Mouse (Mus musculus): ENCODE measurements around the gene Gopc.
"Not testable (repeated sequence)": the region's sequence is repeated elsewhere in the genome, so short reads cannot be mapped to it uniquely, and the experiment has no call there.

Gene Gopc

DNA sequence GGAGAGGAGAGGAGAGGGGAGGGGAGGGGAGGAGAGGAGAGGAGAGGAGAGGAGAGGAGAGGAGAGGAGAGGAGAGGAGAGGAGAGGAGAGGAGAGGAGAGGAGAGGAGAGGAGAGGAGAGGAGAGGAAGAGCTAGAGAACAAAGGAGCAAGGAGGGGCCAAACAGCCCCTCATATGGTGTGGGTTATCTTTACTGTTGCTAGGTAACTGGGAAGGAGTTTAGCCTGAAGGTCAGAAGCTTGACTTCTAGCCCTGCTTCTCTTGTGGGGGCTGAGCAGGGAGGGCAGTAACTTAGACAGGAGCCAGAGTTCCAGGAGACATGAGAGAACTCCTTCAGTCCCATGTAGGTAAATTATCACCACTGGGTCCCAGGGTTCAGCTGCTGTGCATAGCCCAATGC, 83.4 kb downstream of the Gopc start:
- not testable (repeated sequence) for DNase-seq (ENCODE audit: low spot score in 2 of 2)

DNA sequence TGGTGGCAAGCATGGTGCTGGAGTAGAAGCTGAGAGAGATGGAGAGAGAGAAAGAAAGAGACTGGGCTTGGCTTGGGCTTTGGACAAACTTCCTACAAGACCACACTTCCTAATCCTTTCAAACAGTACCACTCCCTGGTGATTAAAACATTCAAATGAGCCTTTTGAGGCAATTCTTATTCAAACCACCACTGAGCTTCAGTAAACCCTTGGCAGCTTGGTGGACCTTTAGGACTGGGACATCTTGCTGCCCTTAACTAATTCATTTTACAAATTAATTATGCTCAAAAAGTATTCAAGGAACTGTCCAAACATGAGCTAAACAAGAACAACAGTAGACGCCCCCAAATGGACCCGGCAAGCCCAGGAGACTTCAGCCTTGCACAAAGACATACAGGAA, 86.0 kb downstream of the Gopc start:
- DNase-seq (ENCODE audit: low spot score in 2 of 2), result no peak

DNA sequence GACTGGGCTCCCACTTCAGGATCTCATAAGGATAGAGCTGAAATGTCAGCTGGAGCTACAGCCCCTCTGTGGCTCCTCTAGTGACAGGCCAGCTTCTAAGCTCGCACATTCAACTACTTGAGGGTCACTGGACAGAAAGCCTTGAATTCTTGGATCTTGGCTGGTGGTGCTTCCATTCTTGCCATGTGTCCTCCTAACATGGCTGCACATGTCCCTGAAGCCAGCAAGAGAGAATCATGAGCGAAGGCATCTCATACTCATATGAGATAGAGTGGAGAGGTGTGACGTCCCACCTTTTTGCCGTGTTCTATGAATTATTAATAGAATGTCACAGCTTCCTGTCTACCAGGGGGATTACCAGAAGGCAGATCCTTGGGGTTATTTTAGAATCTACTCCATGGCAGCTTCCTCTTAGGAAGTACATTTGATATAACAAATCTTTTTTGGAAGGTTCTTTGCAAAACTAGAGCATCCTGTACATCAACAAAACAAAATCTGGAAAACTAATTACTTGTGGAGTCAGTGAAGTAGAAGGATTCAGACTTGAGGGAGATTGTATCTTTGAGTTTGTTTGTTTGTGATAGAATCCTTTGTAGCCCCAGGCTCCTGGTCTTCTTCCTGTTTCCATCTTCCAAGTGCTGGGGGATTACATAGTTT, 87.9 kb downstream of the Gopc start:
- DNase-seq (ENCODE audit: low spot score in 2 of 2), result no peak

DNA sequence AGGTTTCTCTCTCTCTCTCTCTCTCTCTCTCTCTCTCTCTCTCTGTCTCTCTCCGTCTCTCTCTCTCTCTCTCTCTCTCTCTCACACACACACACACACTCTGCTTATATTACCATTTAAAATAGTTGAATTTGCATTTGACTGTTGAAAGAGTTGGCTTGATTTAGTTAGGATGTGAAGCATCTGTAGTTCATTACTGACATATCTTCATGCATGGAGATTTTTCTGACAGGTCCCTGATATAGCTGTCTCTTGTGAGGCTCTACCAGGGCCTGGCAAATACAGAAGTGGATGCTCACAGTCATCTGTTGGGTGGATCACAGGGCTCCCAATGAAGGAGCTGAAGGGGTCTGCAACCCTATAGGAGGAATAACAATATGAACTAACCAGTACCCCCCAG, 89.5 kb downstream of the Gopc start:
- not testable (repeated sequence) for DNase-seq (ENCODE audit: low spot score in 2 of 2)

DNA sequence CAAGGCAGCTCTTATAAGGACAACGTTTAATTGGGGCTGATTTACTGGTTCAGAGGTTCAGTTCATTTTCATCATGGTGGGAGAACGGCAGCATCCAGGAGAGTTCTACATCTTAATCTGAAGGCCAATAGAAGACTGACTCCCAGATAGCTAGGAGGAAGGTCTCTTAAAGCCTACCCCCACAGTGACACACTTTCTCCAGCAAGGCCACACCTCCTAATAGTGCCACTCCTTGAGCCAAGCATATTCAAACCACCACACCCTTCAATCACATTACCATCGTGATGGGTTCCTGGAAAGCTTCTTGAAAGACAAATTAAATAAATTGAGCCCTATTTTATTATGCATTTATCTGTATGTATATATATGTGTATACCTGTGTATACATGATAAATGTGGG, 92.7 kb downstream of the Gopc start:
- DNase-seq (ENCODE audit: low spot score in 2 of 2), result no peak

DNA sequence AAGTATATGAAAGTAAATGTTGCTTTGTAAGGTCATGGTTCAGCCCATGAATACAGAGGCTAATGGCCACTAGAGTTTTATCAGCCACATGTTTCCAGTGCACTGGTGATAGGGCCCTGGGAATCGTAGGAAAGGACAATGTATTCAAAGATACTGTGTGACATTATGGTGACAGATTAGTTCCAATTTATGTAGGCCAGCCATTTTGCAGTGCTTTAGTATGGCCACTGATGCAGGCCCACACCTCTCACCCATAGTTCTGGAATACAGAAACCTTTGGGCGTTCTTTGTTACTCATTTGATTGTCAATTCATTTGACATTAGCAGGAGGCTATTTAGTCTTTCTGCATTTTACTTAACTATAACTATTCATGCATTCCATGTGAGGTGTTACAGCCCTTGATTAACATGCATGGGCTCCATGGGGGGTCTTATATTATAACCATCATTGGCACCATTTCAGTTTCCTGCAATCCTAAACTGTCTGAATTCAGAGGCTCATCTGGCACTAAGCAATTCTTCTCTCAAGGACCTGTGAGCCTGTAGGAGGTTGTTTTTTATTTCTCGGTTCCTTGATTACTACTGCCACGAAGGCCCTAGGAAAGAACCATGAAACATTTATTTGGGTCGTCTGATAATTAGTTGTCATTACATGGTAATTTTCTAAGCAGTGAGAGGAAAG, 93.9 kb downstream of the Gopc start:
- no peak for DNase-seq (ENCODE audit: low spot score in 2 of 2)
